In the genomic region with DNA sequence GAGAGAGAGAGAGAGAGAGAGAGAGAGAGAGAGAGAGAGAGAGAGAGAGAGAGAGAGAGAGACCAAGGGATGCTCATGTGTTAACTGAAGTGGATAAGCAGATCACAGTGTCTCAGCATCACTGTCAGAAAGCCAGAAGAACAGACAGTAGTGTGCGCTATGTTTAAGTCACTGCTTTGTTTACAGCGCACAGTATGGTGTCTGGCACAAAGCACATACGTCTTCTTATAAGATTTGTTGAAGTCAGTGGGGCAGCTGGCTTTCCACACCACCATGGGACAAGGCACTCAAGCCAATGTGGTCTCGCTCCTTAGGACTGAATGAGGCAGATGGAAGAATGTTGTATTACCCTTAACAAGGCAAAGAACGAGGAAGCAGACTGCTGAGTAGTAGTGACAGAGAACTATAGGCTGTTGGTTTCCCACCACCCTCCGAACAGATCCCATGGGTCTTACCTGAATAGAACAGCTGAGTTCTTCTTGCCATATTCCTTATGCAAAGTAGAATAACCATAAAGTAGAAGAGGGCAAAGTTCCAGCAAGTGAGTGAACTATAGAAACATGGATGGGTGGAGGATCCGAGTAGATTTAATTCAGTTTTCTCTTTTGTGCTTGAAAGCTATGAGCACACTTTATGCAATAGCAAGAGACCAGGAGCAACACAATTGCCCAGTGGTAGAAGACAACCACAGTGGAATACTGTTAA, we compare ENCODE assay signal across 1 mouse cellular context.
TF ChIP-seq lines count a peak whose summit lies in the region.

No protein-coding gene starts in this region.

TF ChIP-seq in CH12.LX, 34 proteins besides CTCF, POLR2A, EP300 and RAD21 (continued from another document):
- 0 out of 2 replicates have a peak, but pooled peaks have one; percentile 40 for TF ChIP-seq IRF4 (IDR thresholded peaks at IDR 0.05; ENCODE audit: low read depth, low read length)
